Mouse (Mus musculus) heart, adult 2 months (tissue): ENCODE data around the gene Ccdc88b.

Source experiments
- CTCF ChIP-seq: fragments of 200-600 bp; IDR thresholded peaks from 2 replicates; pipeline ENCODE4 v1.8.1; 2022; ENCODE audit warnings: antibody characterized with exemption, mild to moderate bottlenecking, moderate library complexity
- EP300 ChIP-seq: fragments of 200-500 bp; IDR thresholded peaks from 2 replicates; pipeline ENCODE4 v1.6.1; 2011; ENCODE audit warnings: low read depth, low read length, control low read depth; ENCODE audit not compliant: insufficient read depth
- POLR2A ChIP-seq: fragments of 200-500 bp; IDR thresholded peaks from 2 replicates; pipeline ENCODE4 v1.6.1; 2011; ENCODE audit warnings: mild to moderate bottlenecking, low read depth, low read length, control low read depth; ENCODE audit not compliant: insufficient read depth

GRCm38 (mm10) chr19:6825384-6825783, 32.6 kb downstream of the Ccdc88b start:
- TF ChIP-seq CTCF (no peak), POLR2A (no peak), EP300 (no peak)
